8 mouse cellular contexts compared by ENCODE assay signal in genomic region chr3:57487455-57488153, GRCm38 (mm10).
A peak's percentile ranks its signal among the peaks of the same experiment; 100 is the strongest.
DNase-seq lines count a peak whose midpoint lies in the region; ATAC-seq and TF ChIP-seq lines count a peak whose summit lies in the region.
"Had no signal": no experiment of that assay in that cellular context is flagged by ENCODE, and none has a peak within 500 bp of the region (broad histone marks: within the 10 kb centered on the region; RNA-seq: fewer than 3 reads in every experiment).

No protein-coding gene starts in this region.

- peaks cover 90% of the 10 kb centered on the region for H3K79me2 ChIP-seq in C2C12 (ENCODE audit: control insufficient read depth, insufficient read depth)

- TF ChIP-seq CTCF in C2C12 (IDR thresholded peaks at IDR 0.05; ENCODE audit: control insufficient read depth, insufficient read depth, insufficient read length), result no peak

- H3K27ac ChIP-seq in heart, embryonic 14.5 days (replicated peaks in 1 of 2; ENCODE audit: control insufficient read depth in 1 of 2, insufficient read depth in 1 of 2, low read depth in 2 of 2, low read length in 2 of 2), result peak overlapping the region; percentile 60 to 73
- H3K27ac ChIP-seq in limb, embryonic 10.5 days, result peak overlapping the region; percentile 89
- H3K27ac ChIP-seq: liver, embryonic 14.5 days had no signal

- H3K27me3 ChIP-seq in C2C12 (ENCODE audit: control insufficient read depth, insufficient read depth, insufficient read length), result no peaks in the 10 kb centered on the region
- H3K27me3 ChIP-seq in heart, embryonic 14.5 days (ENCODE audit: control insufficient read depth, insufficient read depth, low read length), result no peaks in the 10 kb centered on the region
- H3K27me3 ChIP-seq in limb, embryonic 10.5 days (ENCODE audit: low read depth, poor library complexity, severe bottlenecking), result no peaks in the 10 kb centered on the region

- no peaks in the 10 kb centered on the region for H3K9me3 ChIP-seq in heart, embryonic 14.5 days (ENCODE audit: control insufficient read depth, low read length)
- H3K9me3 ChIP-seq in limb, embryonic 10.5 days (replicated peaks), result no peaks in the 10 kb centered on the region

- peaks cover 0 to 16% of the 10 kb centered on the region in 2 experiments; a peak in 3 of 4 replicates for H3K4me1 ChIP-seq in heart, embryonic 14.5 days (ENCODE audit: control insufficient read depth in 2 of 2, insufficient read depth in 2 of 2, low read length in 2 of 2)
- H3K4me1 ChIP-seq in limb, embryonic 10.5 days, result peaks cover 35% of the 10 kb centered on the region

- DNase-seq in adrenal gland, postnatal 36 days, result peak; percentile 32 to 40
- peak; percentile 79 for DNase-seq in limb, embryonic 10.5 days (ENCODE audit: low spot score)
- no peak for DNase-seq in retina, postnatal 1 day
- no peak for DNase-seq in spleen, adult 12 weeks (ENCODE audit: low spot score)

- peak; percentile 50; the same call in 1 of the 2 replicates for ATAC-seq in heart, embryonic 14.5 days (ENCODE audit: insufficient number of reproducible peaks, insufficient read depth, low FRiP score, low read depth)
- ATAC-seq in CD4-positive, CD25-positive, alpha-beta regulatory T cell, adult 4 months, result no peak

- H3K4me3 ChIP-seq in C2C12 (ENCODE audit: insufficient read depth, poor library complexity, severe bottlenecking), result no peak overlapping the region
- no peak overlapping the region for H3K4me3 ChIP-seq in heart, embryonic 14.5 days (ENCODE audit: control insufficient read depth in 1 of 2, insufficient read depth in 1 of 2, low read depth in 1 of 2, low read length in 2 of 2)
- peak overlapping the region; percentile 25; the same call in 1 of the 2 replicates for H3K4me3 ChIP-seq in limb, embryonic 10.5 days

- no peak overlapping the region for H3ac ChIP-seq in C2C12 (ENCODE audit: control insufficient read depth, insufficient read length, low read depth)

- peaks cover 54% of the 10 kb centered on the region for H3K79me3 ChIP-seq in C2C12 (ENCODE audit: low read depth)

- peaks cover 11% of the 10 kb centered on the region for H3K36me3 ChIP-seq in C2C12 (ENCODE audit: control insufficient read depth, insufficient read depth)
- H3K36me3 ChIP-seq in heart, embryonic 14.5 days (ENCODE audit: control insufficient read depth, insufficient read depth, low read length), result no peaks in the 10 kb centered on the region
- no peaks in the 10 kb centered on the region for H3K36me3 ChIP-seq in limb, embryonic 10.5 days

- WGBS in heart, embryonic 14.5 days, result 43% methylated on average over 8 of the region's 8 CpGs
- 34% methylated on average over 8 of the region's 8 CpGs for WGBS in limb, embryonic 10.5 days

- H3K4me2 ChIP-seq in heart, embryonic 14.5 days (ENCODE audit: low read length), result peak overlapping the region; percentile 9; the same call in 1 of the 2 replicates

- no peak overlapping the region; the same call in 1 of the 2 replicates for H3K9ac ChIP-seq in heart, embryonic 14.5 days (ENCODE audit: low read length)
- H3K9ac ChIP-seq: liver, embryonic 14.5 days had no signal

TF ChIP-seq in C2C12, 6 proteins besides CTCF, POLR2A, EP300 and RAD21:
- no peak for TF ChIP-seq CEBPB (IDR thresholded peaks at IDR 0.05; ENCODE audit: low read depth)
- TF ChIP-seq USF1 (IDR thresholded peaks at IDR 0.05; ENCODE audit: low read depth), result peak; percentile 92
- TF ChIP-seq MYOD1 (IDR thresholded peaks at IDR 0.05; ENCODE audit: control insufficient read depth, insufficient read length, low read depth), result no peak
- TF ChIP-seq MAX (IDR thresholded peaks at IDR 0.05), result peak; percentile 90

Comparison
In these comparisons a context has a peak if more than half of its experiments do, and no peak if none do; other contexts are left out.
1. DNase-seq: peak in adrenal gland, postnatal 36 days (2 of 2) and limb, embryonic 10.5 days (single experiment); none in retina, postnatal 1 day (single experiment) and spleen, adult 12 weeks (single experiment).